Mouse (Mus musculus): ENCODE data around the gene Gpr39. TPM values are rescaled to one million over a fixed set of nuclear protein-coding genes. Genes with fewer than 3 reads are reported as not detected.

Gene Gpr39
- polyA plus RNA-seq, 1 experiment from 2014 or later: 4.9 TPM

- DNase-seq (ENCODE audit: low spot score): no peak
Observed at GRCm38 (mm10) chr1:125660151-125660550, 16.6 kb upstream of the Gpr39 start.

GRCm38 (mm10) chr1:125660901-125661300 is 15.9 kb upstream of the Gpr39 start:
- no peak overlapping the region for H3K9ac ChIP-seq (ENCODE audit: low read depth, low read length)
- H3K9me3 ChIP-seq (ENCODE audit: control insufficient read depth, low read length): no peaks in the 10 kb centered on the region
- DNase-seq (ENCODE audit: low spot score) (no peak), ATAC-seq (replicated peaks; ENCODE audit: low FRiP score) (no peak)
- H3K4me3 ChIP-seq (ENCODE audit: low read depth, low read length): no peak overlapping the region
- WGBS: 89% methylated on average over 4 of the region's 4 CpGs
- H3K36me3 ChIP-seq (ENCODE audit: control insufficient read depth, insufficient read depth, low read length): no peaks in the 10 kb centered on the region
- 0 out of 2 replicates have a peak, but pooled peaks cover 3% of the 10 kb centered on the region for H3K4me1 ChIP-seq (replicated peaks; ENCODE audit: control insufficient read depth, insufficient read depth, low read length)
- H3K27ac ChIP-seq (ENCODE audit: low read depth, low read length): no peak overlapping the region
- H3K27me3 ChIP-seq (replicated peaks; ENCODE audit: control insufficient read depth, insufficient read depth, low read length): no peaks in the 10 kb centered on the region
- no peak overlapping the region for H3K4me2 ChIP-seq

More at GRCm38 (mm10) chr1:125660151-125660550, 16.6 kb upstream of the Gpr39 start:
- Histone ChIP-seq H3K27me3 (replicated peaks; ENCODE audit: control insufficient read depth, insufficient read depth, low read length) (no peaks in the 10 kb centered on the region), H3K4me1 (replicated peaks; ENCODE audit: control insufficient read depth, insufficient read depth, low read length) (0 out of 2 replicates have a peak, but pooled peaks cover 3% of the 10 kb centered on the region), H3K36me3 (ENCODE audit: control insufficient read depth, insufficient read depth, low read length) (no peaks in the 10 kb centered on the region), H3K4me2 (no peak overlapping the region), H3K4me3 (ENCODE audit: low read depth, low read length) (no peak overlapping the region), H3K9me3 (ENCODE audit: control insufficient read depth, low read length) (no peaks in the 10 kb centered on the region), H3K9ac (ENCODE audit: low read depth, low read length) (no peak overlapping the region), H3K27ac (ENCODE audit: low read depth, low read length) (no peak overlapping the region)
- ATAC-seq (replicated peaks; ENCODE audit: low FRiP score): no peak
- WGBS: 91% methylated on average over 4 of the region's 4 CpGs

- 59% methylated on average over 2 of the region's 2 CpGs for WGBS
- Histone ChIP-seq H3K36me3 (ENCODE audit: control insufficient read depth, insufficient read depth, low read length) (no peaks in the 10 kb centered on the region), H3K27me3 (replicated peaks; ENCODE audit: control insufficient read depth, insufficient read depth, low read length) (no peaks in the 10 kb centered on the region), H3K27ac (ENCODE audit: low read depth, low read length) (no peak overlapping the region), H3K4me1 (replicated peaks; ENCODE audit: control insufficient read depth, insufficient read depth, low read length) (0 out of 2 replicates have a peak, but pooled peaks cover 3% of the 10 kb centered on the region), H3K9ac (ENCODE audit: low read depth, low read length) (no peak overlapping the region), H3K4me2 (no peak overlapping the region), H3K9me3 (ENCODE audit: control insufficient read depth, low read length) (no peaks in the 10 kb centered on the region), H3K4me3 (ENCODE audit: low read depth, low read length) (no peak overlapping the region)
- DNase-seq (ENCODE audit: low spot score) (no peak), ATAC-seq (replicated peaks; ENCODE audit: low FRiP score) (no peak)
Observed at GRCm38 (mm10) chr1:125662058-125662457, 14.7 kb upstream of the Gpr39 start.

- Histone ChIP-seq H3K27ac (ENCODE audit: low read depth, low read length) (no peak overlapping the region), H3K4me2 (no peak overlapping the region), H3K9me3 (ENCODE audit: control insufficient read depth, low read length) (no peaks in the 10 kb centered on the region), H3K36me3 (ENCODE audit: control insufficient read depth, insufficient read depth, low read length) (no peaks in the 10 kb centered on the region), H3K4me3 (ENCODE audit: low read depth, low read length) (no peak overlapping the region), H3K9ac (ENCODE audit: low read depth, low read length) (no peak overlapping the region), H3K4me1 (replicated peaks; ENCODE audit: control insufficient read depth, insufficient read depth, low read length) (0 out of 2 replicates have a peak, but pooled peaks cover 3% of the 10 kb centered on the region), H3K27me3 (replicated peaks; ENCODE audit: control insufficient read depth, insufficient read depth, low read length) (no peaks in the 10 kb centered on the region)
- no peak for DNase-seq (ENCODE audit: low spot score)
- no peak for ATAC-seq (replicated peaks; ENCODE audit: low FRiP score)
- WGBS: 61% methylated on average over 5 of the region's 5 CpGs
Observed at GRCm38 (mm10) chr1:125662660-125663059, 14.1 kb upstream of the Gpr39 start.

- H3K4me2 ChIP-seq: no peak overlapping the region
- no peaks in the 10 kb centered on the region for H3K27me3 ChIP-seq (replicated peaks; ENCODE audit: control insufficient read depth, insufficient read depth, low read length)
- H3K27ac ChIP-seq (ENCODE audit: low read depth, low read length): no peak overlapping the region
- no peak overlapping the region for H3K4me3 ChIP-seq (ENCODE audit: low read depth, low read length)
- 0 out of 2 replicates have a peak, but pooled peaks cover 3% of the 10 kb centered on the region for H3K4me1 ChIP-seq (replicated peaks; ENCODE audit: control insufficient read depth, insufficient read depth, low read length)
- WGBS: 32% methylated on average over 4 of the region's 4 CpGs
- H3K9ac ChIP-seq (ENCODE audit: low read depth, low read length): no peak overlapping the region
- ATAC-seq (replicated peaks; ENCODE audit: low FRiP score): peak; percentile 62
- no peaks in the 10 kb centered on the region for H3K36me3 ChIP-seq (ENCODE audit: control insufficient read depth, insufficient read depth, low read length)
- no peak for DNase-seq (ENCODE audit: low spot score)
- H3K9me3 ChIP-seq (ENCODE audit: control insufficient read depth, low read length): no peaks in the 10 kb centered on the region
Observed at GRCm38 (mm10) chr1:125663104-125663503, 13.7 kb upstream of the Gpr39 start.

- Histone ChIP-seq H3K9me3 (ENCODE audit: control insufficient read depth, low read length) (no peaks in the 10 kb centered on the region), H3K4me3 (ENCODE audit: low read depth, low read length) (no peak overlapping the region), H3K4me1 (replicated peaks; ENCODE audit: control insufficient read depth, insufficient read depth, low read length) (0 out of 2 replicates have a peak, but pooled peaks cover 3% of the 10 kb centered on the region), H3K9ac (ENCODE audit: low read depth, low read length) (no peak overlapping the region), H3K27me3 (replicated peaks; ENCODE audit: control insufficient read depth, insufficient read depth, low read length) (no peaks in the 10 kb centered on the region), H3K27ac (ENCODE audit: low read depth, low read length) (no peak overlapping the region), H3K4me2 (no peak overlapping the region), H3K36me3 (ENCODE audit: control insufficient read depth, insufficient read depth, low read length) (no peaks in the 10 kb centered on the region)
- ATAC-seq (replicated peaks; ENCODE audit: low FRiP score): no peak
- DNase-seq (ENCODE audit: low spot score): no peak
- 77% methylated on average over 5 of the region's 5 CpGs for WGBS
Observed at GRCm38 (mm10) chr1:125665127-125665637, 11.6 kb upstream of the Gpr39 start.

- WGBS: 76% methylated on average over 5 of the region's 5 CpGs
- ATAC-seq (replicated peaks; ENCODE audit: low FRiP score): no peak
- DNase-seq (ENCODE audit: low spot score): no peak
Observed at GRCm38 (mm10) chr1:125669035-125669434, 7.8 kb upstream of the Gpr39 start.

GRCm38 (mm10) chr1:125675186-125675585 is 1.6 kb upstream of the Gpr39 start:
- ATAC-seq (replicated peaks; ENCODE audit: low FRiP score) (no peak), DNase-seq (ENCODE audit: low spot score) (no peak)
- Histone ChIP-seq H3K4me3 (ENCODE audit: low read depth, low read length) (no peak overlapping the region), H3K36me3 (ENCODE audit: control insufficient read depth, insufficient read depth, low read length) (no peaks in the 10 kb centered on the region), H3K27me3 (replicated peaks; ENCODE audit: control insufficient read depth, insufficient read depth, low read length) (no peaks in the 10 kb centered on the region), H3K9me3 (ENCODE audit: control insufficient read depth, low read length) (no peaks in the 10 kb centered on the region), H3K4me1 (replicated peaks; ENCODE audit: control insufficient read depth, insufficient read depth, low read length) (peaks cover 3% of the 10 kb centered on the region; the same call in 1 of the 2 replicates), H3K27ac (ENCODE audit: low read depth, low read length) (no peak overlapping the region), H3K4me2 (no peak overlapping the region), H3K9ac (ENCODE audit: low read depth, low read length) (no peak overlapping the region)
- WGBS: 83% methylated on average over 1 of the region's 1 CpGs

More at GRCm38 (mm10) chr1:125669035-125669434, 7.8 kb upstream of the Gpr39 start:
- no peak overlapping the region for H3K9ac ChIP-seq (ENCODE audit: low read depth, low read length)
- no peaks in the 10 kb centered on the region for H3K27me3 ChIP-seq (replicated peaks; ENCODE audit: control insufficient read depth, insufficient read depth, low read length)
- H3K4me3 ChIP-seq (ENCODE audit: low read depth, low read length): no peak overlapping the region
- H3K9me3 ChIP-seq (ENCODE audit: control insufficient read depth, low read length): no peaks in the 10 kb centered on the region
- H3K27ac ChIP-seq (ENCODE audit: low read depth, low read length): no peak overlapping the region
- no peaks in the 10 kb centered on the region for H3K4me1 ChIP-seq (replicated peaks; ENCODE audit: control insufficient read depth, insufficient read depth, low read length)
- H3K4me2 ChIP-seq: no peak overlapping the region
- no peaks in the 10 kb centered on the region for H3K36me3 ChIP-seq (ENCODE audit: control insufficient read depth, insufficient read depth, low read length)

GRCm38 (mm10) chr1:125677286-125677685 is 491 bp downstream of the Gpr39 start:
- Histone ChIP-seq H3K9ac (ENCODE audit: low read depth, low read length) (no peak overlapping the region), H3K4me2 (peak overlapping the region; percentile 54), H3K27me3 (replicated peaks; ENCODE audit: control insufficient read depth, insufficient read depth, low read length) (no peaks in the 10 kb centered on the region), H3K27ac (ENCODE audit: low read depth, low read length) (peak overlapping the region; percentile 38), H3K9me3 (ENCODE audit: control insufficient read depth, low read length) (no peaks in the 10 kb centered on the region), H3K4me1 (replicated peaks; ENCODE audit: control insufficient read depth, insufficient read depth, low read length) (peaks cover 3% of the 10 kb centered on the region; the same call in 1 of the 2 replicates), H3K36me3 (ENCODE audit: control insufficient read depth, insufficient read depth, low read length) (no peaks in the 10 kb centered on the region), H3K4me3 (ENCODE audit: low read depth, low read length) (peak overlapping the region; percentile 25)
- ATAC-seq (replicated peaks; ENCODE audit: low FRiP score) (no peak), DNase-seq (ENCODE audit: low spot score) (no peak)
- 56% methylated on average over 5 of the region's 5 CpGs for WGBS
